Mouse (Mus musculus) small intestine, adult 2 months (tissue): ENCODE measurements around the gene Vmn2r13.

ENCODE experiments used
- CTCF ChIP-seq: fragments of 200-500 bp; IDR thresholded peaks from 2 replicates; pipeline ENCODE4 v1.5.1; 2012; ENCODE audit warnings: low read depth, mild to moderate bottlenecking, control low read depth, inconsistent platforms, low read length, moderate library complexity, mixed read lengths; ENCODE audit not compliant: insufficient replicate concordance, insufficient read length; ENCODE audit errors: extremely low read depth
- POLR2A ChIP-seq: fragments of 200-500 bp; IDR thresholded peaks from 2 replicates; pipeline ENCODE4 v1.6.1; 2012; ENCODE audit warnings: low read depth, mild to moderate bottlenecking, control low read depth, inconsistent platforms, low read length, moderate library complexity

DNA sequence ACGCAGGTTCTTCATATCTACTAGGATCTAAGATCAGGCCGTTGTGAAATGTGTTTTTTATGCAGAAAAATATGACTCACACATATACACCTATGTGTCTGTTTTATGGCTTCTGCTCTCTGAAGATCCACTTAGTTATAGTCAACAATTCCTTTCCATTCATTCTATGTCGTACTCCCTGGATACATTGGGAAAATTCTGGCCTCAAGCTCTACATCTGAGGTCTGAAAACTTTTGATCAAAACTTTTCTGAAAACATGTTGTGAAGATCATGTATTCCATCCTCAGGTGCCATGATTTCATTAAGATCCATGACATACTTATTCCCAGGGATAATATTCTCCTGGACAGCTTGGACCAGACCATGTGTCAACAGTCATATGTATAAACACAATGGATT lies 32.6 kb upstream of the Vmn2r13 start, which contains the start of gene Vmn2r14:
- TF ChIP-seq CTCF (no peak), POLR2A (no peak)
